Mouse (Mus musculus): ENCODE results near the gene Col20a1.
A peak's percentile ranks its signal among the peaks of the same experiment; 100 is the strongest.

Gene Col20a1

DNA sequence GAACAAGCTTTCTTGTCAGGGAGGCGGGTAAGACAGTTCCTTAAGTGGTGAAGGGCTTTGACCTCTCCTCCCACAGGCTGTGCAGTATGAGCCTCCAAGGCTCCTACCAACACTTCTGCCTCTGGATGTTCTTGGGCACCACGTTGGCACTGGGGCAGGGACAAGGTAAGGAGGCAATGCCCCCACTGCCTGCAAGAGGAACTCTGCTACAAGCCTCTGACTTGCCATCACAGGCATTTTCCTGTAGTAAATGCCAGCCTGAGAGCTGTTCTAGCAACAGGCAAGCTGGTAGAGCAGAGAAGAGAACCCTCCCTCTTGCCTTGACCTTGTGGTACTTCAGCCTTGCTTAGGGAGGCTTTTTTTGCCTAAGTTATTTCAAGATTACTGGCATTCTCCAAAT, at the start of gene Col20a1:
TSS of gene Col20a1 (plus strand) at position 87 of the 400 bp plus-strand sequence.
- DNase-seq (ENCODE audit: low read depth): no peak

DNA sequence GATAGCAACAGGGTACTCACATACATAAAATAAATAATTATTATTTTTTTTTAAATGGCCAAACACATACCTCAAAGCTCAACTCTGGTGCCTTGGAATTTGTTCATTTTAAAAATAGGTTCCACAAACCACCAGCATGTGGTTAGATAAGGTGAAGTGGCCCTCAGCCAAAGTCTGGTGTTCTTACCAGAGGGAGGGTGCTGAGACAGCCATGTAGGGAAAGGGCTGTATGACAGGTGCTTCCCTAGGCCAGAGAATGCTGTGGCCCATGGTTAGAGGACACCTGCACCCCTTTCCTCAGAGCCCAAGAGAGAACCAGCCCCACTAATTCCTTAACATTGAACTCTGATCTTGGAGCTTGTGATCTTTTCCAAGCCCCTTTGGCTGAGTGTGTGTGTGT, 46.1 kb upstream of the Col20a1 start:
- no peak for DNase-seq (ENCODE audit: low read depth)

DNA sequence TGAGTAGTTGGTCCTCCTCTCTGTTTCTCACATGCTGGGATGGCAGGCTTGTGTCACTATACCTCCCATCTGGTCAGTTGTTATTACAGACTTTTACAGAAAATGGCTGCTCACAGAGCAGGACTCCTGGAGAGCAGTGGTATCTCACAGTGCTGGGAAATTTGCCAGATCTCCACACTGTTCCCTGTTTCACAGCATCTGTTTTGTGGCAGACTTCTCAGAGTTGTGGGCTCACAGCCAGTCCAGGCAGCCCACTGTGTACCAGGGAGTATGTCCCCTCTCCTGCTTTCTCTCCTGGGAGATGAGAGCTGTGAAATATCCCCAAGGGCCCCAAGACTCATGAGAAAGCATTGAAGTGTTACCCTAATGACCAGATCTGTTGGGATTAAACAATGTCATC, 44.5 kb upstream of the Col20a1 start:
- DNase-seq (ENCODE audit: low read depth): no peak

DNA sequence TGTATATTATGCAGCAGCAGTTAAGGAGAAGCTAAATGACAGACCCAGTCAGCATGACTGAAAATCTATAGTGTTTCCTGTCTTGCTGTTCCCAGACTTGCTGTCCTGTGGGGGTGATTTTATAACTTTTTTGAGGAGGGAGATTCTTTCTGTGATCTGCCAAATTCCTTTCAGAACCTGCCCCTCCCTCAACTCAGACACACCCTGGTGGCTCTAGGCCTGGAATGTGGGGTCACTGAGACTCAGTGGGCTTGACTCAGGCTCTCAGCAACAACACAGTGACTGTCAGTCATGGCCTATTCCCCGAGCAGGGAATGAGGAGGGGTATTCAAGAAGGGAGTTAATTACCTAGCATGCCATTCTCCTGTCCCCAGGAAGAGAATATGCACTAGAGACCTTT, 36.4 kb upstream of the Col20a1 start:
- DNase-seq (ENCODE audit: low read depth): no peak

DNA sequence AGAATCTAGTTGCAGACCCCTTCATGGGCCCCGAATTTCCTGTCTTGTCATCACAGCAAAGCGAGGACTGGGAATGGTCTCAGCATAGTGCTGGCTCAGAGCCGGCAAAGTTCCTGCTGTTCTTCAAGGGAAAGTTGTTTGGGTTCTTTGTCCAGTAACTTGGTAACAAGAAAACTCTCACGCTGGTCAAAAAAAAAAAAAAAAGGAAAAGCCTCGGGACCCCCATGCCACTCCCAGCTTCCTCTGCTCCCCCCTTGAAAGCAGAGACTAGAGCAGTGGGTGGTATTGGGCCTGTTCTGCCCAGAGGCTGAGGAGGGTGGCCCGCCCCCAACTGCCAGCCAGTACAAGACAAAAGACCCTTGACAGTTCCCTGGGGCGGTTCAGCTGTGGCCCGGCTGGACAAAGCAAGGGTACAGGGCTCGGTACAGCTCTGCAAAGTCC, 33.6 kb upstream of the Col20a1 start:
- no peak for DNase-seq (ENCODE audit: low read depth)

DNA sequence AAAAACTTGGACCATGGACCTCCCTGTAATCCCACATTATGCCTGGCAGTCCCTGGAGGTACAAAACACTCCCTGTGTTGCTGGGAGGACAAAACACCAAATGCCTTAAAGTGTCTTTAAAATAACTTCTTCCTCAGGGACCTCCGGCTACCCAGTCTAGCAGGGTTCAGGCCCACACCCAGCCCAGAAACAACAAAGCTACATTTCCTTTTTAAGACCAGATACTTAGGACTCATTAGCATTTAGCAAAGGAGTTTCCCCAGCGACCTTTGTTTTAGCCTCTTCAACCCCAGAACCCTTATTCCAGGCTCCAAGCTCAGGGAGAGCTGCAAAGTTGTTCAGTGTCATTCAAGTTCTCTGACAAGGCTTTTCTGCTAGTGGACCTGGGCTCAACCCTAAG, 32.7 kb upstream of the Col20a1 start:
- DNase-seq (ENCODE audit: low read depth): no peak

DNA sequence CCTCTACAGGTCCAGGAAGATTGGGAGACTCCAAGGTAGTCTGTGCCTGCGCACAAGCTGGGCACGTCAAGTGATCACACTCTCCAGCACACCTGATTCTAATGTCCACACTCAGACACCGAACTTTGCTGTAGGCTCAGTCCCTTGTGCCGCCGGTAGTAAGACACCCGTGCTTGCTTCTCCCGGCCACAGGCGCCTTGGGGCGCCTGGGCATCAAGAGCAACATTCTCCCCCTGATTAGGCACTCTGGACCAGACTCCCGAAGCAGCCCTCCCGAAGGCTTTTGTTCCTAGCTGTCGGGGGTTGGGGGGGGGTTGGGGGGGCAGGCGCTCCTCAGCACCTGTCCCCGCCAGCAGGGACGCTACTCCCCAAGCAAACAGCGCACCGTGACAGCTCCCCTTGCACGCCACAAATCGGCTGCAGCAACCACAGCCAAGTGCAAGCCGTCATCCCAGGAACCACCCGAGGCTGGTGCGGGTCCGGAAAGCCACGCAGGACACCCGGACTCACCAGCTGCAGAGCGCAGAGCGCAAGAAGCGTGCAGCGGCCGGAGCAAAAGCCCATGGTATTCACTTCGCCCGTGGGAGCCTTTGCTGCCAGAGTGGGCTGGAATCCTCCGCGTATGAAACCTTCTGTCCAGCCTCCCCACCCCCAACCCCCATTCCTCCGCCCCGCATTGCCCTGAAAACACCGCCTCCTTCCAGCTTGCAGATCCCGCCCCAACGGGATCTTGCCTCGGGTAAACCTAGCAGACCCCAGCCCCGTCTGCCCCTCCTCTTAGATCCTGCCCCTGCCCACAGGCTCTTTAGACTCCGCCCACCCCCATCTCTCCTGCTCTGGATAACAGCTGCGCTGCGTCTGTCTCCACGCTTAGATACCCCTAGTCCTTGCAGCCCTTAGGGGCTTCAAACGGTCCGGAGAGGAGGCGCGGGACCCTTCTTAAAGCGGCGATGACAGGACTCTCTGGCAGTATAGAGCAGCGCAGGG, 32.0 kb upstream of the Col20a1 start, which contains the start of gene Nkain4:
TSS of gene Nkain4 (minus strand) at position 639 of the 987 bp plus-strand sequence.
- DNase-seq (ENCODE audit: low read depth): no peak

DNA sequence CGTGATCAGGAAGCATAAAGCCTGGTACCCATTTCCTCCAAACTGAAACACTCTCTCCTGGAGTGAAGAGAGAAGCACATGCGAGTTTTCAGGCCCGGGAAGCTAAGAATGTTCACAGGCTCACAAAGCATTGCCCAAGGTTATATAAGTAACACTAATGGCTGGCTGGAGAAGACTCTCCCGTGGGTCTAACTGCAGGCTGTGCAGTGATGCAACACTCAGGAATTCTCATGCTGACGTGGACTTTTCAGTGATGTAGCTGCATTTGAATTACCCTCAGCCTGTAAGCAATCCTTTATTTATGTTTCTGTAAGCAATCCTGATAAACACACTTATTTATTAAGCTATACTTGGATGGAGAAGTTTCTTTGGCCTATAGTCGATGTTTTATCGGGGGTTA, 26.7 kb upstream of the Col20a1 start:
- no peak for DNase-seq (ENCODE audit: low read depth)

DNA sequence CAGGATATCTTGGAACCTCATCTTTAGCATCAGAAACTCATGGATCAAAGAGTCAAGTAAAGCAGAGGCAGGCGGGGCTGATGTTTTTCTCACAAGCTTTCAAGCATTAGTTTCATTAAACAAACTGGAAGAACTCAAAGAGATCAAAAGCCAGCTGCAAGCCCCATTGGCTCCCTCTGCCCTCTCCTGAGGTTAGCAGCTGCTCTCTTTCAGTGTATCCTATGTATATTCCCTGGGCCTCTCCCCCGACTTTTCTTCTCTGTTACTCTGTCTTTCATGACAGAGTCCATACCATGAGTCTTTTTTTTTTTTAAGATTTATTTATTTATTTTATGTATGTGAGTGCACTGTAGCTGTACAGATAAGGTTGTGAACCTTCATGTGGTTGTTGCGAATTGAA, 26.1 kb upstream of the Col20a1 start:
- no peak for DNase-seq (ENCODE audit: low read depth)

DNA sequence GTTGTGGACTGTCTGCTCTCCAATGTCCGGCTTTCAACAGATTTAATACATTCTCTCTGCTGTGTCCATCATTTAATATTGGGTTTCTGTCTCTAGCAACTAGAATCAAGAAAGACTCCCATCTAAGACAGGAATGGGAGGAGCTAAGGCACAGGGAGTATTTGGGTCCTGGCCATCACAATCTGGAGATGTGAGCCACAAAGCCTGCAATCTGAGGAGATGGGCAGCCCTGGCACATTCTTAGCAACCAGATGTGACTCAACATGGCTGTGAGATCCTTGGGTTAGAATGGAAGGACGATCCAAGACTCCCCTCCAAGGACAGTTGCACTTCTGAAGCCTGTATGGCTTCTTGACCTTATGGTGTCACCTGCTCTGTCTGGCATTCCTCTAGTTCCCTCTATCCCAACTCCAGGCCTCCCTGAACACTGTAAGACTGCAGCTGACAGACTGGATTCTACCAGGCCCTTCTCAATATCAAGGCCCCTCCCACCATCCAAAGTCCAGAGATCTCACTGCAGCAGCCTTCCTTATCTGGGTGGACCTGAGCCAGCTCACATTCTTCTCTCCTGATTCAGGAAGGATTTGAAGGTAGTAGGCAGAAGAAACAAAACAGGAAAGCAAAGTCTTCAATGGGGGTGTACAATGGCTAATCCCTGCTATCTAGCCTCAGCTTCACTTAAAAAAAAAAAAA, 23.6 kb upstream of the Col20a1 start:
- no peak for DNase-seq (ENCODE audit: low read depth)

DNA sequence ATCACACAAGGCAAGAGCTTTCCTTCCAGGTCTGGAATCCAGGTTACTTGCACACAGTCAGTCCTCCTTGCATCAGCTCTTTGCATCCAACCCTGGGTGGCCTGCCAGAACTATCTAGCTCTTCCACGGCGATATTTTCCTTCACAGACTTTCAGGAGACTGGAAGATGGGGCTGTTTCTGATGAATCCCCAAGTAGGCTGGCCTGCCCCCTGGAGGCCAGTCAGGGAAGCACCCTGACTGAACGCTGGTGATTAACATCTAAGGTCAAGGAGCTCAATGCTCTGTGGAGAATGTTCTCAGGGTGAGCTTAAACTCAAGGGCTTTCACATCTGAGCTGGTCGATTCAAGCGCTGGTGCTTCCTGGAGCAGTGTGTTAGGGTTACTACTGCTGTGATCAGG, 22.4 kb upstream of the Col20a1 start:
- DNase-seq (ENCODE audit: low read depth): peak; percentile 77

DNA sequence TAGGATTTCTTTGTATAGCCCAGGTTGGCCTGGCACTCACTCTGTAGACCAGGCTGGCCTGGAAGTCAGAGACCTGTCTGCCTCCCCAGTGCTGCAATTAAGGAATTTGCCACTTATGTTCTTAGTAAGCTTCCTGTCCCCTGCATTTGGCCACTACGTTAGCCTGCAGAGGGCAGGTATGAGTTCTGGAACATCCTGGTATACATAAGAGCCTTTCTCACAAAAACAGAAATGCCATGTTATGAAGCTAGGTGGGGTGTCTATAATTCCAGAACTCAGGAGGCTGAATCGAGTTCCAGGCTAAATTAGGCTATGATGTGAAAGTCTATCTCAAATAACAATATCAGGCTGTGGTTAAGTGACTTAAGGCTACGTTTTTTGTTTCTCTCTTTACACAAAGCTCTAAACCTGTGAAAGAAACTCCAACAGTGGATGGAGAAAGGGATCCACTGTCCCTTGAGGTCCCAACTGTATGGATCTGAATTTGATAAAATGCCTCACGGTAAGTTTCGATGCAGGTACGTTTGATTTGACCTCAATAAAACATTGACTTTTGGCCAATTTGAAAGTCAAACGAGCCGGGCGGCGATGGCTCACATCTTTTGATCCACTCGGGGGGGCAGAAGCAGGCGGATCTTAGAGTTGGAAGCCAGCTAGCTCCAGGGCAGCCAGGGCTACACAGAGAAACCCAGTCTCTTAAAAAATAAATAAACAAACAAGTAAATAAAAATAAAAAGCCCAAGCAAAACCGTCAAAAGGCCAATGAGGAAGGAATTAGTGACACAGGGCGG, 20.0 kb upstream of the Col20a1 start:
- DNase-seq (ENCODE audit: low read depth): peak; percentile 89

DNA sequence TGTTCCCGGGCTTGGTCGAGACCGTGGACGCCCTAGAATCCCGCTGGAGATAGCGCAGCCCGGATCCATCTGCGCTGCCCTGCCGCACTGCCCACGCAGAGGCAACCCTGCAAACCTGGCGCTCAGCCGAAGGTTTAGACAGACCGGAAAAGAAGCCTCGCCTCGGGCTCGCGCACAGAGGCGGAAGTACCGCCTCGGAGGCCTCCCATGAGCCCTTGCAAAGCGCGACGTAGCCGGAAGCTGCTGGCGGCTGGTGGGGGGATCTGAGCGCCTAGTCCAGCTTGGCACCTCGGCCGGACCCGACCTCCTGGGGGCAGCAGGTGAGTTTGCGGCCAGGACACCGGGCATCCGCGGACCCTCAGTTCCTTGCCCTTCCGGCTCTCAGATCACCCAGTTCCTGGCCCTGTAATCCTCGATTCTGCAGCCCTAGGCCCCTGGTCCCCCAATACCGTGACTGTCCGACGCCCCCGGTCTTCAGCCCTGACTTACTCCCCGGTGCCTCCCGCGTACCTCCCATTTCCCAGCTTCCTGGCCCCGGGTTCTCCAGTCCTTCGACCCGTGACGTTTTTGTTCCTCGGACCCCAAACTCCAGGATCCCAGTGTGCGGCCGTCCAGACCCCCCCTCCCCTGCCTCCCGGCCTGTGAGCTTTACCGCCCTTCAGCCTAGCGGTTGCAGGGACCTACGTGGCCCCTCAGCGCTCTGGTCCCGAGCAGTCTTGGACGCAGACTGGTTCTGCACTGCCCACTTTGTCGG, 19.1 kb upstream of the Col20a1 start, which contains the start of gene Arfgap1:
TSS of gene Arfgap1 (plus strand) at position 216 of the 754 bp plus-strand sequence.
- DNase-seq (ENCODE audit: low read depth): peak; percentile 91

DNA sequence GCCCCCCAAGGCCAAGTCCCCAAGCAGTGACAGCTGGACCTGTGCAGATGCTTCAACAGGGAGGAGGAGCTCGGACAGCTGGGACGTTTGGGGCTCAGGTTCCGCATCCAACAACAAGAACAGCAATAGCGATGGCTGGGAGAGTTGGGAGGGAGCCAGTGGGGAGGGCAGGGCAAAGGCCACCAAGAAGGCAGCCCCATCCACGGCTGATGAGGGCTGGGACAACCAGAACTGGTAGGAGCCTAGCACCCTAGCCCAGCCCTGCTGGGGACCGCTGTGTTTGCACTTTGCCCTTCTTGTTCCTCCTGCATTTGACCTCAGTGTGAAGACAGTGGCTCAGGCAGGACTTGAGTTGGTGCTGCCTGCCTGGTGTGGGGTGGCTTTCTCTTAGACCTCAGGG, 5.2 kb upstream of the Col20a1 start:
- DNase-seq (ENCODE audit: low read depth): no peak

DNA sequence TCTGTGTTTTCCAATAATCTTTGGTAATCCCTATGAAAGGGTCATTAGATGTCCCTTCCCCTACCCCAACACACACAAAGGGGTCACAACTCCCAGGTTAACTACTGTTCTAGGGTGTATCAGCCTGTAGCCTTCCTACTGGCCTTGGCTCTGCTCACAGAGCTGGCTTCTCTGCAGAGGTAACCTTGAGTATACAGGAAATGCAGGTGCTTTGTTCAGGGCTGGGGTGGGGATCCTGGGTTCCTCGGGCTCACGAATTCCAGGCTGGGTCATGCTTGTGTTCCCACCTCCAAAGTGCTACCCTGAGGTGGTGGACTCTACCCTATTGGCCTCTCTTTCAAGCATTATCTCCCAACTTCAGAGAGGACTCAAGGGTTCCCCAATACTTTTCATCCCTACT, 700 bp upstream of the Col20a1 start:
- DNase-seq (ENCODE audit: low read depth): no peak

DNA sequence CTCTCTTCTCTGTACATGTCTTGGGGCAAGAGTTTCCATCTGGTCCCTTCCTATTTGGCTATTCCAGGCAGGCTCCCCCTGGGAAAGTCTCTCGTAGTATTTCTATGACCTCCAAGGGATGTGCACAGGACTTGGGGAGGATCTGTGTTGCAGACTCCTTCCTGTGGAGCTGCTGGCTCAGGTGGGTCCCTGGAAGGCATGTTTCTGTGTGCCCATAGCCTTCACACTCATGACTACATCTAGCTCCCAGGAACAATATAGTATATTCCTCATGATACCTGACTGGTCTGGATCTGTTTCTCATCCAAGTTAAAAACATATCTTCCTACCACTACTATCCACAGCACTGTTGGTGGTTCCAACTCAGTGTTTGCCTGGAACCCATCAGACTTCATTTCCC, 666 bp downstream of the Col20a1 start:
- DNase-seq (ENCODE audit: low read depth): no peak

DNA sequence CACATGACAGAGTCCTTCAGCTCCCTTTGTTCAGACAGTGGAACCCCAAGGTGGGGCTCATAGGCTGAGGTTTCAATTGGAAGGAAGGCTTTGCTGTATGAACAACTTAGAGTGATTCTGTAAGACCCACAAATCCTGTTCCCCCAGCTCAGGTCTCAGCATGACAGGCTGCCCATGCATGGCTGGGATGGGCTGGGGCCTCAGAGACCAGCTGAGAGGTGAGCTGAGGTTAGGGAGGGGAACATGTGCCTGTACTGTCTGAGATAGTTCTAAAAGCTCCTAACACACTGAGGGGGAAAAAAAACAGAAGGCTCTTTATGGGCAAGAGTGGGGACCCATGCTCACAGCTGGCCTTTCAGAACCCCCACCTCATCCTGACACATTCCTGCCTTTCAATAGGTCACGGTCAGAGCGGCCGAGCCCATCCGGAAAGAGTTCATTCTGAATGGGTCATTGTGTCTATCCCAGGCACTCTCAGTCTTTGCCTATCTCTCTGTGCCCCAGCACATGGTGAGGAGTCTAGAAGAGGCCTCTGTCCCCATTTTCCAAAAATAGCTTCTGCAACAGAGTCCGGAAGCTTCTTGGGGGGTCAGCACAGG, 1.2 kb downstream of the Col20a1 start:
- no peak for DNase-seq (ENCODE audit: low read depth)

DNA sequence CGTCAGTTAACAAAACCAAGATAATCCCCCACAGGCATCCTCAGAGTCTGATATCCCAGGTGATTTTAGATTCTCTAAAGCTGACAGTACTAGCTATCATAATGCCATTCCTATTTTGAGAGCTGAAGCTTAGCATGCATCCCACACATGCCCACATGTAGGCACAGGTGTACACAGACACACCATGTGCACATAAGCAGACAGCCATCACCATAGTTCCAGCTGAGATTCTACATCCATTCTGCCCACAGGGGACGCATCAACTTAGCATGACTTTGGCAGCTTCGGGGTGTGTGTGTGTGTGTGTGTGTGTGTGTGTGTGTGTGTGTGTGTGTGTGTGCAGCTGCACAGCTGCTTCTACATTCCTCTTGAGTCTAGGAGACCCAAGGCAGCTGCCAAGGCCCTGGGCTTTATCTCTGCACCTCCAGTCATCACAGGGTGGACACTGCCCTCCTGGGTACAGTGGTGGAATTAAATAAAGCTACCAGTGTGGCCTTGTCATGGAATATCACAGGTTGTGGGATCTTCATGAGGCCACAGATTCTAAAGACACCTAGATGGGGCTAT, 2.1 kb downstream of the Col20a1 start:
- no peak for DNase-seq (ENCODE audit: low read depth)

DNA sequence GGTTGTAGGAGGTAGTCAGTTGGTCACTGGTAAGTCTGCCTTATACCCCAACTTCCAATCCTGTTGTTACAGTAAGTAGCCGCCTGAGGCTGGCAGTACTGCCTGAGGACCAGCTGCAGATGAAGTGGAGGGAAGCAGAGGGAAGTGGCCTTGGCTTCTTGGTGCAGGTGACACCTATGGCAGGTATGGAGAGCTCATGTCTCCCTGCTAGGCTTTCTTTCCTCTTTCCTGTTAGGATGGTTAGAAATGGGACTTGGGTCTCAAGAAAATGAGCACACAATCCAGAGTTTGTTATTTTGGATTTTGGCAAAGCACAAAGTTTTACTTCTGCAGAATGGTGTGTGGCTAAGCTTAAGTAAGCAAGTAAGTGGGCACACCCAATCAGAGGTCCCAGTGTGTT, 2.6 kb downstream of the Col20a1 start:
- DNase-seq (ENCODE audit: low read depth): no peak

DNA sequence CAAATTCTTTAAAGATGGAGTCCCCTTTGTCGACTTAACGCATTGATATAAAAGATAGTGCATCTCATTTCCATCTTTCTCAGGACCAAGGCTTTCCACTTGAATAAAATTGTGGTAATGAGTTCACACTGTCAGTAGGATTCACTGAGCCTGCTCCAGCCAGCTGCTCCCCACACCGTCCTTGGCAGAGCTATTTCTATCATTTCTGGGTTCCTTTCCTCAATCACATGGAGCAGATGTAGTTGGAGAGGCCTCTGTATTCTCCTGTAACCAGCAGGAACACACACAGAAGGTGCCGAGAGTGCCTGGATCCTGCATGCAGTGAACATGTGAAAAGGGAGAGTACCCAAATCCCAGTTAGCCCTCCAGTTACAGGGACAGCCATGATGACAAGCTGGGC, 4.0 kb downstream of the Col20a1 start:
- no peak for DNase-seq (ENCODE audit: low read depth)

DNA sequence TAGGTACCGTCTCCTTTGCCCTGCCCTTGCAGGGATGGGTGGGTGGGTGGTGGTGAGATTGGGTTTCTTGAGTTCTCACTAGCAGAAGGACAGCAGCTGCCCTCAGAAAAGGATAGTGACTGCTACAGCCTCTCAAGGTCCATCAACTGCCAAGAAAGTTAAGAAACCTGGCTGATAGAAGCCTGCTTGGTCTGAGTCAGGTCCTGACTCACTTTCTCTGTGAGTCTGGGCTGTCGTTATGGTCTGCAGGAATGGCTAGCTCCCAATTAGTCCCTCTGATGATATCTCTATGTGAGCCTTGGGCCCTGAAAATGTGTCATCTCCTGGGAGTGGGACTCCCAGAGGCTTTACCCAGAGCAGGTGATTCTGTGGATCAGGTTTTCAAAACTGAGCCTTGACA, 8.0 kb downstream of the Col20a1 start:
- no peak for DNase-seq (ENCODE audit: low read depth)
